Mouse (Mus musculus): ENCODE measurements at regions not wholly inside any gene's neighbourhood (a gene's known extent, or its start where the extent isn't known, plus 50 kb on each side); places are given as distances from the start of the nearest gene placed in this dataset.

- no peak for TF ChIP-seq GATA1 (IDR thresholded peaks at IDR 0.05; ENCODE audit: low read length)
- no peak for TF ChIP-seq TAL1 (IDR thresholded peaks at IDR 0.05; ENCODE audit: low read length)
Measured at GRCm38 (mm10) chr4:131511586-131511985, 326.5 kb downstream of the Ptpru start.

Data from erythroblast, embryonic 14.5 days (primary cell).